Mouse (Mus musculus) small intestine, adult 2 months (tissue): ENCODE measurements around the gene Fam124b. TPM values are rescaled to one million over a fixed set of nuclear protein-coding genes. Genes with fewer than 3 reads are reported as not detected.

Experiments used
- H3K27ac ChIP-seq: fragments of 200-500 bp; 2 replicates; pipeline ENCODE4 v1.5.1; 2012; ENCODE audit warnings: low read depth, low read length, control low read depth, inconsistent platforms; ENCODE audit not compliant: insufficient read depth
- H3K27me3 ChIP-seq: fragments of 200-500 bp; 2 replicates; pipeline ENCODE4 v1.6.1; 2012; ENCODE audit warnings: mild to moderate bottlenecking, moderate library complexity, low read length, inconsistent platforms; ENCODE audit not compliant: control insufficient read depth, insufficient read depth
- H3K36me3 ChIP-seq: fragments of 200-500 bp; 2 replicates; pipeline ENCODE4 v1.6.1; 2012; ENCODE audit warnings: mild to moderate bottlenecking, low read length, control low read depth, inconsistent platforms; ENCODE audit not compliant: control insufficient read depth, insufficient read depth
- H3K4me1 ChIP-seq: fragments of 200-500 bp; 2 replicates; pipeline ENCODE4 v1.6.1; 2012; ENCODE audit warnings: low read length, inconsistent platforms, mixed read lengths; ENCODE audit not compliant: control insufficient read depth, insufficient read depth, insufficient read length
- H3K4me3 ChIP-seq: fragments of 200-500 bp; 2 replicates; pipeline ENCODE4 v1.5.1; 2012; ENCODE audit warnings: low read depth, mild to moderate bottlenecking, control low read depth, inconsistent platforms, low read length, moderate library complexity
- CTCF ChIP-seq: fragments of 200-500 bp; IDR thresholded peaks from 2 replicates; pipeline ENCODE4 v1.5.1; 2012; ENCODE audit warnings: low read depth, mild to moderate bottlenecking, control low read depth, inconsistent platforms, low read length, moderate library complexity, mixed read lengths; ENCODE audit not compliant: insufficient replicate concordance, insufficient read length; ENCODE audit errors: extremely low read depth
- POLR2A ChIP-seq: fragments of 200-500 bp; IDR thresholded peaks from 2 replicates; pipeline ENCODE4 v1.6.1; 2012; ENCODE audit warnings: low read depth, mild to moderate bottlenecking, control low read depth, inconsistent platforms, low read length, moderate library complexity
- WGBS: fragments of 180-500 bp; shearing (Covaris S2); methylation state at CpG from one replicate; pipeline ENCODE4 v1.1.7; 2018; 5-methylcytosine and 5-hydroxymethylcytosine counted together
- polyA plus RNA-seq: library from polyadenylated mRNA; depleted of rRNA; stranded (reverse); fragments of >200 nt; gene quantifications from 2 replicates; pipeline ENCODE4 v1.2.3, GENCODE M21; 2012

The Fam124b gene
- polyA plus RNA-seq, 1 experiment = not detected

- TF ChIP-seq POLR2A = no peak
- no peak for TF ChIP-seq CTCF
- Histone ChIP-seq H3K4me3 (no peak overlapping the region), H3K36me3 (no peaks in the 10 kb centered on the region), H3K27ac (no peak overlapping the region), H3K4me1 (no peaks in the 10 kb centered on the region), H3K27me3 (no peaks in the 10 kb centered on the region)
- WGBS = 61% methylated on average over 12 of the region's 12 CpGs
Observed at GRCm38 (mm10) chr1:80240017-80240660, 21.9 kb upstream of the Fam124b start.

GRCm38 (mm10) chr1:80239481-80239880 is 21.2 kb upstream of the Fam124b start:
- Histone ChIP-seq H3K36me3 (no peaks in the 10 kb centered on the region), H3K27me3 (no peaks in the 10 kb centered on the region), H3K27ac (no peak overlapping the region), H3K4me3 (no peak overlapping the region), H3K4me1 (no peaks in the 10 kb centered on the region)
- no peak for TF ChIP-seq CTCF
- TF ChIP-seq POLR2A = no peak
- 71% methylated on average over 11 of the region's 11 CpGs for WGBS

- no peaks in the 10 kb centered on the region for H3K27me3 ChIP-seq
- H3K36me3 ChIP-seq = no peaks in the 10 kb centered on the region
- H3K4me1 ChIP-seq = no peaks in the 10 kb centered on the region
- TF ChIP-seq POLR2A (no peak), CTCF (no peak)
- no peak overlapping the region for H3K4me3 ChIP-seq
- WGBS = 68% methylated on average over 11 of the region's 11 CpGs
- no peak overlapping the region for H3K27ac ChIP-seq
Observed at GRCm38 (mm10) chr1:80236951-80237702, 18.9 kb upstream of the Fam124b start.

GRCm38 (mm10) chr1:80236126-80236525 is 17.9 kb upstream of the Fam124b start:
- WGBS = 17% methylated on average over 1 of the region's 1 CpGs
- Histone ChIP-seq H3K4me3 (no peak overlapping the region), H3K36me3 (no peaks in the 10 kb centered on the region), H3K27me3 (no peaks in the 10 kb centered on the region), H3K27ac (no peak overlapping the region), H3K4me1 (no peaks in the 10 kb centered on the region)
- TF ChIP-seq CTCF = no peak
- TF ChIP-seq POLR2A = no peak

- WGBS = 64% methylated on average over 1 of the region's 1 CpGs
- no peaks in the 10 kb centered on the region for H3K36me3 ChIP-seq
- H3K27me3 ChIP-seq = no peaks in the 10 kb centered on the region
- TF ChIP-seq POLR2A (no peak), CTCF (no peak)
- H3K4me3 ChIP-seq = no peak overlapping the region
- H3K27ac ChIP-seq = no peak overlapping the region
- no peaks in the 10 kb centered on the region for H3K4me1 ChIP-seq
Observed at GRCm38 (mm10) chr1:80230612-80231011, 12.3 kb upstream of the Fam124b start.

- 49% methylated on average over 3 of the region's 3 CpGs for WGBS
- TF ChIP-seq CTCF = no peak
- no peak for TF ChIP-seq POLR2A
- Histone ChIP-seq H3K4me3 (no peak overlapping the region), H3K4me1 (no peaks in the 10 kb centered on the region), H3K27ac (no peak overlapping the region), H3K27me3 (no peaks in the 10 kb centered on the region), H3K36me3 (no peaks in the 10 kb centered on the region)
Observed at GRCm38 (mm10) chr1:80224839-80225412, 6.7 kb upstream of the Fam124b start.

GRCm38 (mm10) chr1:80221151-80221550 is 2.9 kb upstream of the Fam124b start:
- no peak overlapping the region for H3K27ac ChIP-seq
- H3K4me3 ChIP-seq = no peak overlapping the region
- no peaks in the 10 kb centered on the region for H3K4me1 ChIP-seq
- H3K36me3 ChIP-seq = no peaks in the 10 kb centered on the region
- 62% methylated on average over 4 of the region's 4 CpGs for WGBS
- no peak for TF ChIP-seq CTCF
- no peak for TF ChIP-seq POLR2A
- H3K27me3 ChIP-seq = no peaks in the 10 kb centered on the region
